Mouse (Mus musculus): ENCODE measurements around the gene Gm9774.

DNA sequence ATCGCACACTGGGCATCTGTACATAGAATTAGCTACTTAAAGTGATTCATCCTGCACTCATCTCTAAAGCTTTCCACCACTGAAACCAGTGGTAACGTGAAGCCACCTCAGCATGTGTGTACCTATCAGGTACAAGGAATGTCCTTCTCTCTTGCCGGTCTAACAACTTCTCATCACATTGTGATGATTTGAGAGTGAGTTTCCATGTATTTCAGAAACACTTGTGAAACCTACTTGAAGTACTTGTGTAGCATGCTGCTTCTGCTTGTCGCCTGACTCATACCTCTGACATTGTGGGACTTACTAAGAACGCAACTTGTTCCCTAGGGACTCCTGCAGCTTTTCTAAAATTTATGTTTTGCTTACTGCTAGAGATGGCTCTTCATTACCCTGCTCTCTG is 25.9 kb upstream of the Gm9774 start:
- no peak for TF ChIP-seq CTCF (IDR thresholded peaks at IDR 0.05; ENCODE audit: low read depth)
- no peak for TF ChIP-seq EP300 (optimal IDR thresholded peaks at IDR 0.05)

Measured in stomach, postnatal 0 days (tissue).